Mouse (Mus musculus) megakaryocyte, embryonic 14.5 days (primary cell): Measurements from ENCODE around the gene Ttc8.

Experiments
- FLI1 ChIP-seq: IDR thresholded peaks from 2 replicates; pipeline ENCODE4 v1.6.1; 2012; ENCODE audit warnings: low read length, inconsistent platforms, mixed read lengths
- GATA1 ChIP-seq: IDR thresholded peaks from 3 replicates; pipeline ENCODE4 v1.6.1; 2012; ENCODE audit warnings: mixed read lengths, low read length, inconsistent platforms, borderline replicate concordance

GRCm38 (mm10) chr12:98884515-98884914 lies 35.9 kb upstream of the Ttc8 start:
- no peak for TF ChIP-seq GATA1
- TF ChIP-seq FLI1 = no peak
